Mouse (Mus musculus) hindbrain, embryonic 11.5 days (tissue): ENCODE results near the gene Copz2. TPM values are rescaled to one million over a fixed set of nuclear protein-coding genes. Genes with fewer than 3 reads are reported as not detected.
A peak's percentile ranks its signal among the peaks of the same experiment; 100 is the strongest.

ENCODE experiments used
- ATAC-seq: fragments of 200-750 bp; cut with Nextera tagmentation; 2 replicates; pipeline ENCODE4 v1.8.0; 2017; ENCODE audit warnings: mild to moderate bottlenecking, moderate TSS enrichment, moderate library complexity; ENCODE audit not compliant: low FRiP score
- DNase-seq: peaks from one replicate; pipeline ENCODE4 v3.0.0-alpha.2; 2015; ENCODE audit warnings: low spot score
- H3K27ac ChIP-seq: fragments of 300-500 bp; sonication (generic); 2 replicates; pipeline ENCODE4 v1.5.1; 2014; ENCODE audit warnings: mild to moderate bottlenecking, low read depth, low read length
- H3K27me3 ChIP-seq: fragments of 300-500 bp; sonication (generic); 2 replicates; pipeline ENCODE4 v1.6.1; 2014; ENCODE audit warnings: mild to moderate bottlenecking, low read length, moderate library complexity, mixed read lengths; ENCODE audit not compliant: control insufficient read depth, insufficient read depth
- H3K36me3 ChIP-seq: fragments of 300-500 bp; sonication (generic); 2 replicates; pipeline ENCODE4 v1.6.1; 2014; ENCODE audit warnings: mild to moderate bottlenecking, low read length, moderate library complexity, mixed read lengths; ENCODE audit not compliant: control insufficient read depth, insufficient read depth
- H3K4me1 ChIP-seq: fragments of 300-500 bp; sonication (generic); replicated peaks from 2 replicates; pipeline ENCODE4 v1.6.1; 2014; ENCODE audit warnings: low read length, mixed read lengths; ENCODE audit not compliant: control insufficient read depth, insufficient read depth
- H3K4me2 ChIP-seq: fragments of 300-500 bp; sonication (generic); replicated peaks from 2 replicates; pipeline ENCODE4 v1.6.1; 2014; ENCODE audit warnings: mild to moderate bottlenecking, low read depth, low read length
- H3K4me3 ChIP-seq: fragments of 300-500 bp; sonication (generic); 2 replicates; pipeline ENCODE4 v1.5.1; 2014; ENCODE audit warnings: low read depth, low read length
- H3K9ac ChIP-seq: fragments of 300-500 bp; sonication (generic); 2 replicates; pipeline ENCODE4 v1.6.1; 2014; ENCODE audit warnings: low read depth, low read length
- H3K9me3 ChIP-seq: fragments of 300-500 bp; sonication (generic); 2 replicates; pipeline ENCODE4 v1.6.1; 2016; ENCODE audit warnings: low read length; ENCODE audit not compliant: control insufficient read depth
- WGBS: fragments of 180-500 bp; shearing (Covaris S2); extraction: QIAGEN DNeasy Blood & Tissue Kit; methylation state at CpG from one replicate; pipeline ENCODE4 v1.1.7; 2014; 5-methylcytosine and 5-hydroxymethylcytosine counted together
- polyA plus RNA-seq: library from polyadenylated mRNA; unstranded; fragments of >200 nt; fragmentation: Nextera tagmentation; extraction: Ambion mirVana; gene quantifications from 2 replicates; pipeline ENCODE4 v1.2.1, GENCODE M21; 2014

Copz2 gene
- polyA plus RNA-seq, 1 experiment from 2014 or later, result 62.8 TPM

GRCm38 (mm10) chr11:96863206-96863995 lies 13.7 kb downstream of the Copz2 start:
- Histone ChIP-seq H3K27me3 (no peaks in the 10 kb centered on the region), H3K4me1 (peaks cover 19% of the 10 kb centered on the region), H3K9ac (peak overlapping the region; percentile 34; the same call in 1 of the 2 replicates), H3K4me2 (peak overlapping the region; percentile 46), H3K27ac (peak overlapping the region; percentile 67), H3K36me3 (no peaks in the 10 kb centered on the region), H3K4me3 (0 out of 2 replicates have a peak overlapping the region, but pooled peaks have one; percentile 1), H3K9me3 (no peaks in the 10 kb centered on the region)
- ATAC-seq (peak; percentile 72), DNase-seq (peak; percentile 80)
- 21% methylated on average over 26 of the region's 26 CpGs for WGBS

- Histone ChIP-seq H3K9me3 (no peaks in the 10 kb centered on the region), H3K4me2 (no peak overlapping the region), H3K4me1 (peaks cover 19% of the 10 kb centered on the region), H3K27ac (peak overlapping the region; percentile 63; the same call in 1 of the 2 replicates), H3K36me3 (no peaks in the 10 kb centered on the region), H3K4me3 (no peak overlapping the region), H3K9ac (0 out of 2 replicates have a peak overlapping the region, but pooled peaks have one; percentile 3), H3K27me3 (no peaks in the 10 kb centered on the region)
- ATAC-seq (0 out of 2 replicates have a peak, but pooled peaks have one; percentile 39), DNase-seq (peak; percentile 91)
- 14% methylated on average over 5 of the region's 5 CpGs for WGBS
These were observed 17.5 kb downstream of the Copz2 start for GRCm38 (mm10) chr11:96867149-96867548.

GRCm38 (mm10) chr11:96872441-96873379 lies 23.0 kb downstream of the Copz2 start:
- H3K27ac ChIP-seq, result peak overlapping the region; percentile 100
- 2% methylated on average over 24 of the region's 24 CpGs for whole genome bisulfite sequencing
- H3K9me3 ChIP-seq, result no peaks in the 10 kb centered on the region
- peak overlapping the region; percentile 76 for H3K9ac ChIP-seq
- H3K4me1 ChIP-seq, result peaks cover 31% of the 10 kb centered on the region
- no peaks in the 10 kb centered on the region for H3K36me3 ChIP-seq
- DNase-seq (peak; percentile 74), ATAC-seq (peak; percentile 12; the same call in 1 of the 2 replicates)
- H3K27me3 ChIP-seq, result no peaks in the 10 kb centered on the region
- H3K4me3 ChIP-seq, result peak overlapping the region; percentile 15; the same call in 1 of the 2 replicates
- H3K4me2 ChIP-seq, result peak overlapping the region; percentile 34

- H3K36me3 ChIP-seq, result no peaks in the 10 kb centered on the region
- H3K4me2 ChIP-seq, result 0 out of 2 replicates have a peak overlapping the region, but pooled peaks have one; percentile 34
- H3K9ac ChIP-seq, result peak overlapping the region; percentile 76
- WGBS, result 5% methylated on average over 11 of the region's 11 CpGs
- H3K4me3 ChIP-seq, result no peak overlapping the region
- no peaks in the 10 kb centered on the region for H3K27me3 ChIP-seq
- peak; percentile 72 for DNase-seq
- no peaks in the 10 kb centered on the region for H3K9me3 ChIP-seq
- no peak for ATAC-seq
- H3K4me1 ChIP-seq, result peaks cover 37% of the 10 kb centered on the region
- H3K27ac ChIP-seq, result peak overlapping the region; percentile 100
These were observed 24.0 kb downstream of the Copz2 start for GRCm38 (mm10) chr11:96873601-96874140.

GRCm38 (mm10) chr11:96875270-96875669 lies 25.6 kb downstream of the Copz2 start:
- ATAC-seq (no peak), DNase-seq (peak; percentile 52)
- Histone ChIP-seq H3K9me3 (no peaks in the 10 kb centered on the region), H3K4me3 (no peak overlapping the region), H3K27me3 (no peaks in the 10 kb centered on the region), H3K27ac (peak overlapping the region; percentile 100), H3K4me2 (peak overlapping the region; percentile 26), H3K4me1 (peaks cover 40% of the 10 kb centered on the region), H3K9ac (peak overlapping the region; percentile 46), H3K36me3 (no peaks in the 10 kb centered on the region)
- 3% methylated on average over 4 of the region's 4 CpGs for WGBS

GRCm38 (mm10) chr11:96875745-96876144 lies 26.1 kb downstream of the Copz2 start:
- no peak overlapping the region for H3K4me3 ChIP-seq
- no peaks in the 10 kb centered on the region for H3K9me3 ChIP-seq
- peak overlapping the region; percentile 26 for H3K4me2 ChIP-seq
- no peaks in the 10 kb centered on the region for H3K27me3 ChIP-seq
- DNase-seq (peak; percentile 96), ATAC-seq (peak; percentile 88)
- peak overlapping the region; percentile 100 for H3K27ac ChIP-seq
- WGBS, result under 1% methylated on average over 31 of the region's 35 CpGs
- no peaks in the 10 kb centered on the region for H3K36me3 ChIP-seq
- H3K4me1 ChIP-seq, result peaks cover 40% of the 10 kb centered on the region
- no peak overlapping the region; the same call in 1 of the 2 replicates for H3K9ac ChIP-seq

- H3K4me2 ChIP-seq, result peak overlapping the region; percentile 26
- no peaks in the 10 kb centered on the region for H3K36me3 ChIP-seq
- H3K9me3 ChIP-seq, result no peaks in the 10 kb centered on the region
- 2% methylated on average over 13 of the region's 13 CpGs for WGBS
- H3K9ac ChIP-seq, result peak overlapping the region; percentile 63
- DNase-seq (peak; percentile 82), ATAC-seq (peak; percentile 85)
- peak overlapping the region; percentile 100 for H3K27ac ChIP-seq
- no peak overlapping the region for H3K4me3 ChIP-seq
- H3K4me1 ChIP-seq, result peaks cover 40% of the 10 kb centered on the region
- no peaks in the 10 kb centered on the region for H3K27me3 ChIP-seq
These were observed 26.8 kb downstream of the Copz2 start for GRCm38 (mm10) chr11:96876300-96877040.
